Mouse (Mus musculus) urinary bladder, postnatal 36 days (tissue): ENCODE results near the gene Gm7030.
"Not testable (repeated sequence)": the region's sequence is repeated elsewhere in the genome, so short reads cannot be mapped to it uniquely, and the experiment has no call there.

Experiments
- DNase-seq, 2 experiments: peaks; one replicate each; pipeline ENCODE4 v3.0.0; 2022; ENCODE audit warnings: low spot score in 2 of 2, mixed read lengths in 1 of 2

The Gm7030 gene

DNA sequence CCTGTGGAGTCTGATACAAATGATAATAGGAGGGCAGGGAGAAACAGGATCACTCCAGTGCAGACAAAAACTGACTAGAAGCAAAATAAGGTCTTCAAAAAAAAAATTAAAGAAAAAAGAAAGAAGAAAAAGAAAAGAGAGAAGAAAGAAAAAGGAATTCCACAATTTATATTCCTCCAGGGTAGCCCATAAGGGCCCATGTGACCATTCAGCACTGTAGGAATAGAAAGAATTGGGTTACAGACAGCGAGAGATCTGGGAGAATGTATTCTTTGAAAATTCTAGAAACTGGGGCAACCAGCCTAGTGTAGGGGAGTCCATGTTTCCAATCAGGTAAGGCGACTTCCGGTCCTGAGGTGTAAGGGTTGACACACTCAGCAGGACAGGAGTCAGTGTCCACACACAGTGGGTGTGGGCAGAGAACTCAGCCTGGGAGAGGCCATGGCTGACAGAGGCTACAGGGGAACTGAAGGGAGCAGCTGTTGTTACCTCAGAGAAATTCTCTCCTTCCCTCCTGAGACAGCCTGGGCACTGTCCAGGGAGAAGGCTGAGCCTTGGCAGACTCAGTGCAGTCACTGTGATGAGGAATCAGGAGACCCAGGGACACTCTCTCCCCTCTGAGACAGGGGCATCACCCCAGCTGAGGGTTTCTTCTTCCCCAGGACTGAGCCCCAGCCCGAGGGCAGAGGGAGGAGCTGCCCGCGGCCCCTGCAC lies 46.5 kb downstream of the Gm7030 start:
- DNase-seq: not testable (repeated sequence)

DNA sequence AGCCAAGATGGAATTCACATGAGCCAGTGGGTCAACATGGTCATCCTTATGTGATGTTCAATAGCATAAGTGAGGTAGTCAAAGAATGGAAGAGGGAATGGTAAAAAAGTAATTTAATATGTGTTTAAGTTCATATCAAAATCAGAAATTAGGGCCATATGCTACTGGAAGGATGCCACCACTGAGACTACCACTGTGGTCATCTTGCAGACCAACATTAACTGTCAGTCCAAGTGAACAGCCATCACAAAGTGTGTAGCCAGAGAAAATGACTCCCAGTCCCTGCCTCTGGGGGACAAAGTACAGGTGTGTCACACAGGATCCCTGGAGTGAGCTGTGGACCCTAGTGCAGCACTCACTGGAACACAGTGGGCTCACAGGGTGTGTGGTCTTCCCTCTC lies 47.3 kb downstream of the Gm7030 start:
- not testable (repeated sequence) for DNase-seq

DNA sequence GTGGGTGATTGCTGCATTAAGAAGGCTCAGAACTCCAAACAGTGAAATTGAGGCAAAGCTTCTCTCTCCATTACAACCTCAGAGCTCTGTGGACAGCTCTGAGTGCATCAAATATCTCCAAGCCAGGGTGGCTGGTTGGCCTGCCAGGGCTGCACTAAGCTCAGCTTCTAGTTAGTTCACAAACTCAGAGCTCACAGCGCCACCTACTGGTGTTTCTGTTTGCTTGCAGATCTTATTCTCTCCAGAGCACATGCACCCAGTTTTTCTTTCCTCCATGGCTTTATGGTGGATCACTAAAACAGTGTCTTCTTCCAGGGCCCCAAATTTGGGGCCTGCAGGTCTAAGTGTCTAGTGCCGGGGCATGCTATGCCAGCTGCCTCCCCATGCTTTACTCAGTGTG lies 68.4 kb downstream of the Gm7030 start:
- peak; percentile 84 to 90 for DNase-seq
